Mouse (Mus musculus) megakaryocyte-erythroid progenitor cell, adult 5-6 weeks (primary cell): Measurements from ENCODE around the gene Shc3. TPM values are rescaled to one million over a fixed set of nuclear protein-coding genes. Genes with fewer than 3 reads are reported as not detected.

Experiments
- ATAC-seq: replicated peaks from 2 replicates; pipeline ENCODE4 v1.8.0; 2016; ENCODE audit warnings: mild to moderate bottlenecking, inconsistent platforms; ENCODE audit not compliant: severe bottlenecking, poor library complexity, low FRiP score, low TSS enrichment
- total RNA-seq, 2 experiments: library from RNA; stranded (forward) in 1 of 2; stranded (reverse) in 1 of 2; fragments of 200-1000, 215-1000 nt in 1 of 2; fragments of >200 nt in 1 of 2; fragmentation: Nextera tagmentation in 1 of 2; gene quantifications; 2 replicates each; pipeline ENCODE4 v1.2.3; 2014 to 2017

Shc3 gene
- total RNA-seq, 2 experiments from 2014 or later, result not detected

DNA sequence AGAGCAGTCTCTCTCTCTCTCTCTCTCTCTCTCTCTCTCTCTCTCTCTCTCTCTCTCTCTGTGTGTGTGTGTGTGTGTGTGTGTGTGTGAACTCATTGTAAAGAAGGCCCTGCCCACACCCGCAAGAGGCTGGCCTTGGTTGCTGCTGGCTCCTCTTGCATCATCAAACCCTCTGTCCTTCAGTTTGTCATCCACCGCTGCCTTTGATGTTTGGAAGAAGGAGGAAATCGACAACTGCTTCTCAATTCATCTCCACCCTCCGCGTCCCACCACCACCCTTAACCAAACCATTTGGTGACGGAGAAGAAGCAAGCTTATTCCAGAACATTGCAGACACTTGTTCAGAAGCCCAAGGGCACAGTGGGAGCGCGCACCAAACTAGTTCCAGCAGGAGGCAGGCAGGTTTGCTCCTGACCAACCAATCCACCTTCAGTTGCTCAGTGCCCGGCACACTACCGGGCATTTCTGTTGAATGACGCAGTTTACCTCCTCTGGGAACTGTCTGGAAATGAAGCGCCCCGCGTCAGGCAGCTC is 169.0 kb downstream of the Shc3 start:
- ATAC-seq, result no peak

- ATAC-seq, result no peak
Observed at GRCm38 (mm10) chr13:51399562-51399961, 169.7 kb downstream of the Shc3 start.

- ATAC-seq, result no peak
Observed at GRCm38 (mm10) chr13:51397861-51398260, 171.4 kb downstream of the Shc3 start.

- no peak for ATAC-seq
Observed at GRCm38 (mm10) chr13:51392256-51392655, 177.0 kb downstream of the Shc3 start.

- ATAC-seq, result no peak
Observed at GRCm38 (mm10) chr13:51391359-51391916, 177.8 kb downstream of the Shc3 start.

DNA sequence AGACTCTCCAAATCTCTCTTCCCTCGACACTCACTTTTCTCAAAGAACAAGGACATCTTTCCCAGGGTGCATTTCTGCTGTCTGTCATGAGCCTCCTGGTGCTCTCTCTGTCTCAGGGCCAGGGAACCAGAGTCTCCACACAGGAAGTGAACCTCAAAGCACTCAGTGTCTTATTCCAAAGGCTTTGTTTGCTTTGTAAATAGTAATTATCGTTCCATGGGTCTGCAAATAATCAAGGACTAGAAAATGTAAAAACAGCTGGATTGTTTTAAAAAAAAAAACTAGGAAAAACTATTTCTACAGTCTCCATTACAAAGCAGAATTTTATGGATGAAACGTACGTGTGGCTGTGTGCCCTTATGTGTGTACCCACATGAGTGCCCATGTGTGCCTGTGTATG is 178.8 kb downstream of the Shc3 start:
- no peak for ATAC-seq

- no peak for ATAC-seq
Observed at GRCm38 (mm10) chr13:51387908-51388307, 181.3 kb downstream of the Shc3 start.

DNA sequence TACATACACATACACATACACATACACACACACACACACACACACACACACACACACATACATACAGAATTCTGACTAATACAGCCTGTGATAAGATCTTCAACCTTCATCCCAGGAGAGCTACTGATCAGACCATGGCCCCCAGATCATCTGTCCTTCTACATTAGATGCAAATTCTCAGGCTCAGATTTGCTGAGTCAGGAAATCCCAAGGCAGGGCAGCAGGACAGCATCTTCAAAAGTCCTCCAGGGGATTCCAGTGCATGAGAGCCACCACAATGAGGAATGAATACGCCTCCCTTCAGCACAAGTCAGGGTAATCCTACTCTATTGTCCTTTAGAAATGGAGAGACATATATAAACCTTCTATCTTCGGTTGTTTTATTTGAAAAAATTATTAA is 184.3 kb downstream of the Shc3 start:
- ATAC-seq, result no peak

- no peak for ATAC-seq
Observed at GRCm38 (mm10) chr13:51381498-51381897, 187.7 kb downstream of the Shc3 start.

Other genes starting within 250 kb of the Shc3 start
- gene S1pr3, start 160.8 kb downstream of the Shc3 start, total RNA-seq (2014; fragmentation: Nextera tagmentation), result 0.31 TPM in 1 of 2 replicates, not detected in the other
- 0.33 and 0.42 TPM in 2 replicates for gene S1pr3, start 160.8 kb downstream of the Shc3 start, total RNA-seq (2017)
- 342 and 430 TPM in 2 replicates for gene Cks2, start 75.8 kb upstream of the Shc3 start, total RNA-seq (2014; fragmentation: Nextera tagmentation)
- gene Cks2, start 75.8 kb upstream of the Shc3 start, total RNA-seq (2017), result 275 and 355 TPM in 2 replicates
- 33.2 and 41.6 TPM in 2 replicates for gene Secisbp2, start 82.3 kb upstream of the Shc3 start, total RNA-seq (2014; fragmentation: Nextera tagmentation)
- 29.6 and 31.8 TPM in 2 replicates for gene Secisbp2, start 82.3 kb upstream of the Shc3 start, total RNA-seq (2017)
- 38.5 and 38.8 TPM in 2 replicates for gene Sema4d, start 224.3 kb upstream of the Shc3 start, total RNA-seq (2014; fragmentation: Nextera tagmentation)
- gene Sema4d, start 224.3 kb upstream of the Shc3 start, total RNA-seq (2017), result 16.0 and 18.0 TPM in 2 replicates